Mouse (Mus musculus): ENCODE measurements around the gene Gm10320. TPM values are rescaled to one million over a fixed set of nuclear protein-coding genes. Genes with fewer than 3 reads are reported as not detected.

Gene Gm10320
- 0.69 and 1.3 TPM in 2 replicates for polyA plus RNA-seq (2015; fragmentation: Nextera tagmentation; extraction: Ambion mirVana)

DNA sequence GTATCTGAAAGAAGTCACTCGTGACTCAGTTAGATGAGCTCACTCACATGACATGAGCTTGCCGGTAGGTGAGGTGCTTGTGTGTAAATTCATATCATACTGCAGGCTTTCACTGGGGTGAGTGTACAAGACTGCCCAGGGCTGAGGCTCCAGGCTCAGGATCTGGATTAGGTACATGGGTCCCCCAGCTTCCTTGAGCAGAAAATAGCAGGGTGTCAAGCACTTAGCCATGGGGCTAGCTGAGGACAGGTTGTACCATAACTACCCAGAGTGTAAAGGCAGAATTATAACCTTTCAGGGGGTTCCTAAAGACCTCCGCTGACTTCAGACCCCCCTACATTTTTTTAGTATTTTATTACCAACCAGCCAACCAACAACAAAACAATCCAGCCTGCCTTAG lies at the start of gene Gm10320:
Gene Gm10320 (minus strand): TSS at position 93 of the 400 bp plus-strand sequence.
- no peak for ATAC-seq (ENCODE audit: insufficient read depth)
- WGBS (ENCODE audit: insufficient replicate concordance) = 70% methylated on average over 3 of the region's 3 CpGs

DNA sequence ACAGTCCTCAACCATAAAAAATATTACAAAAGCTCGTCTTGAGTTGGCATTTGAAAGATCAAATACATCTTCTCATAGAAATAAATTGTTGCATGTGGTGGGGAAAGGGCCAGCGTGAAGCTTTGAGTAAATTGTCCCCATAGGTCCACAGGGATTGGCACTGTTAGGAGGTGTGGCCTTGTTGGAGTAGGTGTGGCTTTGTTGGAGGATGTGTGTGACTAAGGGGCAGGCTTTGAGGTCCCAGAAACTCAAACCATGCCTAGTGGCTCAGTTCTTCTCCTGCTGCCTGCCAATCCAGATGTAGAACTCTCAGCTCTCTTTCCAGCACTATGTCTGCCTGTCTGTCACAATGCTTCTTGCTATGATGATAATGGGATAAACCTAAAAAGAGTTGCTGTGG lies 49.8 kb upstream of the Gm10320 start:
- Histone ChIP-seq H3K9me3 (replicated peaks) (no peaks in the 10 kb centered on the region), H3K27me3 (no peaks in the 10 kb centered on the region), H3K27ac (replicated peaks) (no peak overlapping the region), H3K4me3 (replicated peaks) (no peak overlapping the region), H3K4me1 (replicated peaks) (no peaks in the 10 kb centered on the region), H3K9ac (no peak overlapping the region), H3K4me2 (no peak overlapping the region), H3K36me3 (replicated peaks) (no peaks in the 10 kb centered on the region)
- 63% methylated on average over 2 of the region's 2 CpGs for WGBS (ENCODE audit: insufficient replicate concordance)
- ATAC-seq (ENCODE audit: insufficient read depth) = no peak

More for the DNA sequence above, at the start of gene Gm10320:
- Histone ChIP-seq H3K9me3 (replicated peaks) (0 out of 2 replicates have a peak, but pooled peaks cover 3% of the 10 kb centered on the region), H3K4me3 (replicated peaks) (no peak within 1 kb of the TSS), H3K4me1 (replicated peaks) (no peaks in the 10 kb centered on the region), H3K36me3 (replicated peaks) (no peaks in the 10 kb centered on the region), H3K9ac (no peak within 1 kb of the TSS), H3K27ac (replicated peaks) (no peak within 1 kb of the TSS), H3K4me2 (no peak within 1 kb of the TSS), H3K27me3 (no peaks in the 10 kb centered on the region; the same call in 1 of the 2 replicates)

DNA sequence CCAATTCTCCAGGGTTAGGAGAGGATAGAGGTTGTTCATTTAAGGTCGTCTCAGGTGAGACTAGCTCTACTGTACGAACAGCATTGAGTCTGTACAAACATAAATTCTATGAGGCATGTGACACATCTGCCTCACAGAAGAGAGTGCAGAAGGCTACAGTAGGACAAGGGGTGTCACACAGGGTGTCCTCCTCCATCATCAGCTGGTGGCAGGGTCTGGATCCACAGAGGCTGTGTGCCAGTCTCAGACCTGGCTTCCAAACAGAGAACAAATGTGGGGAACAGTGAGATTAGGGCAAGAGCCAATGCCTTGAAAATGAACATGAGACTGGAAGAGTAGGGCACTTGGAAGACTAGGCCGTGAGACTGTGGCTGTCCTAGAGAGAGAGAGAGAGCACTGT lies 48.4 kb upstream of the Gm10320 start:
- H3K4me3 ChIP-seq (replicated peaks) = no peak overlapping the region
- no peak overlapping the region for H3K27ac ChIP-seq (replicated peaks)
- no peak overlapping the region for H3K4me2 ChIP-seq
- no peaks in the 10 kb centered on the region for H3K36me3 ChIP-seq (replicated peaks)
- no peak overlapping the region for H3K9ac ChIP-seq
- no peaks in the 10 kb centered on the region for H3K9me3 ChIP-seq (replicated peaks)
- peaks cover 8% of the 10 kb centered on the region; the same call in 1 of the 2 replicates for H3K27me3 ChIP-seq
- 52% methylated on average over 3 of the region's 3 CpGs for WGBS (ENCODE audit: insufficient replicate concordance)
- no peak for ATAC-seq (ENCODE audit: insufficient read depth)
- H3K4me1 ChIP-seq (replicated peaks) = no peaks in the 10 kb centered on the region

DNA sequence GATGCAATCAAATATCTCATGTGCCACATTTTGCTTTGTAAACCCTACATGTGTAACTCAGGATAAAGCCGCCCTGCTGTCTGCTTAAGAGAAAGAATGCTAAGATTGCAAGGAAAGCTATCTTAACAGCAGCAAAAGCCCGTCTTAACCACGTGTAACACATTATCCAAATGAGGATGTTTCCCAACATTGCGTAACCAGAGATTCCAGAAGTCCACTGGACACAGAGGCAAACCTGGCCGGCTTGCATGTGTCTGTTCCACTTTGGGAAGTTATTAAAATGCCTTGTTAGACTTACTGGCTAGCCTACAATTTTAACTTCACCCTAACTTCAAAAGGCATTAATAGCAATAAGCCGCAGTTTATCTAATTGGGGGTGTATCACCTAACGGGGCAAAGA lies 47.5 kb upstream of the Gm10320 start:
- Histone ChIP-seq H3K9me3 (replicated peaks) (no peaks in the 10 kb centered on the region), H3K4me2 (no peak overlapping the region), H3K27me3 (peaks cover 17% of the 10 kb centered on the region; the same call in 1 of the 2 replicates), H3K4me1 (replicated peaks) (no peaks in the 10 kb centered on the region), H3K4me3 (replicated peaks) (no peak overlapping the region), H3K9ac (no peak overlapping the region), H3K36me3 (replicated peaks) (no peaks in the 10 kb centered on the region), H3K27ac (replicated peaks) (no peak overlapping the region)
- no peak for ATAC-seq (ENCODE audit: insufficient read depth)
- 53% methylated on average over 7 of the region's 7 CpGs for WGBS (ENCODE audit: insufficient replicate concordance)

DNA sequence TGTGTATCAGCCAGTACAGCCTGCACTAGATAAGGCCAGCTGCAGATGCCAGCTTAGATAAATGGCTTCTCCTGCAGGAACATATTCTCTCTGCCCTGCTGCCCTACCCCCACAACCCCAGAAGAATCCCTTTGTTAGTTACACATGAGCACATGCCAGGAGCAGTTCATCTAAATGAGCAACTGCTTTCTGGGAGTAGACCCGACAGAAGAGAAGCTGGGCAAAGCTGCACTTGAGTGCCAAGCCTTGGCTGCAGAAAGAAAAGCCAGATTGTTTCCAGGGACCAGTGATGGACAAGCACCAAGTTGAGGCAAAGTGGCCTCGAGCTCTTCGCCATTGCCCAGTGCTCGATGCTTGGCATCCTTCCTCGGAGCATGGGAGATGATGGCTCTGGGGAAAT lies 46.8 kb upstream of the Gm10320 start:
- H3K27me3 ChIP-seq = peaks cover 20% of the 10 kb centered on the region; the same call in 1 of the 2 replicates
- H3K9me3 ChIP-seq (replicated peaks) = no peaks in the 10 kb centered on the region
- H3K4me1 ChIP-seq (replicated peaks) = no peaks in the 10 kb centered on the region
- no peak overlapping the region for H3K27ac ChIP-seq (replicated peaks)
- no peak overlapping the region for H3K4me2 ChIP-seq
- ATAC-seq (ENCODE audit: insufficient read depth) = no peak
- 52% methylated on average over 5 of the region's 5 CpGs for WGBS (ENCODE audit: insufficient replicate concordance)
- no peak overlapping the region for H3K4me3 ChIP-seq (replicated peaks)
- no peaks in the 10 kb centered on the region for H3K36me3 ChIP-seq (replicated peaks)
- no peak overlapping the region for H3K9ac ChIP-seq

DNA sequence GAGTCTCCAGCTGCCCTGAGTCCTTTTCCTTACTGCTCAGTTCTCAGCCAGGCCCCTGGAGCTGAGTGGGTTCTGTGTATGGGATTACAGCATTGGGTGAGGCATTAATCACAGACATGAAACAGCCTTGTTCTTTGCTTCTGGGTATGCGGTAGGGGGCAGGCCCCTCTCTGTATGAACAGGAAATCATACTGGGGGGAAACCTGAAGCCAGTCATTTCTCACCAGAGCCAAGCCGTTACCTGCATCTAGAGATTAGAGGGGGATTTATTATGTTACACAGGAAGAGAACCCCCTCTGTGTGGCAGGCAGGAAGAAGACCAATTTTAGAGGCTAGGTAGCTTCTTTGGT lies 43.1 kb upstream of the Gm10320 start:
- peaks cover 24% of the 10 kb centered on the region; the same call in 1 of the 2 replicates for H3K27me3 ChIP-seq
- 31% methylated on average over 2 of the region's 2 CpGs for WGBS (ENCODE audit: insufficient replicate concordance)
- H3K27ac ChIP-seq (replicated peaks) = no peak overlapping the region
- no peak for ATAC-seq (ENCODE audit: insufficient read depth)
- no peak overlapping the region for H3K4me2 ChIP-seq
- H3K36me3 ChIP-seq (replicated peaks) = no peaks in the 10 kb centered on the region
- no peaks in the 10 kb centered on the region for H3K9me3 ChIP-seq (replicated peaks)
- H3K4me1 ChIP-seq (replicated peaks) = no peaks in the 10 kb centered on the region
- H3K9ac ChIP-seq = no peak overlapping the region
- no peak overlapping the region for H3K4me3 ChIP-seq (replicated peaks)

DNA sequence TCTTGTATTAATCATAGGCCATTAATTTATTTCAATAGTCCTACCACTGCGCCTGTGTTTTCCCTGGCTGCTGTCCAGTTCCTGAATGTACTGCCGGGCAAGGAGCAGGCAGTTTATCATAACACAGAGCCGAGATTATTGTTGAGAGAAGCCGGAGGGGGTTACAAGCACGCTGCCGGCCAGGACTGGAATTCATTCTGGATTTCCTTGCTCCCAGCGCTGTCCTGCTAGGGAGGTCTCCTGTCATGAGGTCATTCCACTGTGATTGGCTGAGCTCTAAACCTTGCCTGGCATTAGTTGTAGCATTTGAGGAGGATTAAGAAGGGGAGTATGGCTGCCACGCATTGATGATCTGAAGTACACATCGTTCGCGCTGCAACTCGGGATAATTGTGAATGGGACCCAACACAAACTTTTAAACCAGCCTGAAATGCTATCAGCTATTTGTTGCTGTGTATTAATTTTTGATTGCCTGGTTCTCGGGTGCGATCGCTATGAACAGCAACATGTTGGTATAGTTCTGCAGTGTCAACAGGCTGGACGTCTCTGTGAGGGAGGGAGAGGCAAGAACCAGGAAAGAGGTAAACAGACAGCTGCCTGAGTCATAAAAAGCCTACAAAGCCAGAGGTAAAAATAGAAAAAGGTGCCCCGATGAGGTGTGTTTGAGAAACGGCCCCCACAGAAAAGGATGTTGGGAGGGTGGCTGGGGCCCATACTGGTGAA lies 42.5 kb upstream of the Gm10320 start:
- Histone ChIP-seq H3K9ac (no peak overlapping the region), H3K4me2 (no peak overlapping the region), H3K9me3 (replicated peaks) (no peaks in the 10 kb centered on the region), H3K27me3 (peaks cover 24% of the 10 kb centered on the region; the same call in 1 of the 2 replicates), H3K4me1 (replicated peaks) (no peaks in the 10 kb centered on the region), H3K4me3 (replicated peaks) (no peak overlapping the region), H3K36me3 (replicated peaks) (no peaks in the 10 kb centered on the region), H3K27ac (replicated peaks) (no peak overlapping the region)
- whole genome bisulfite sequencing (ENCODE audit: insufficient replicate concordance) = 36% methylated on average over 18 of the region's 18 CpGs
- ATAC-seq (ENCODE audit: insufficient read depth) = no peak

DNA sequence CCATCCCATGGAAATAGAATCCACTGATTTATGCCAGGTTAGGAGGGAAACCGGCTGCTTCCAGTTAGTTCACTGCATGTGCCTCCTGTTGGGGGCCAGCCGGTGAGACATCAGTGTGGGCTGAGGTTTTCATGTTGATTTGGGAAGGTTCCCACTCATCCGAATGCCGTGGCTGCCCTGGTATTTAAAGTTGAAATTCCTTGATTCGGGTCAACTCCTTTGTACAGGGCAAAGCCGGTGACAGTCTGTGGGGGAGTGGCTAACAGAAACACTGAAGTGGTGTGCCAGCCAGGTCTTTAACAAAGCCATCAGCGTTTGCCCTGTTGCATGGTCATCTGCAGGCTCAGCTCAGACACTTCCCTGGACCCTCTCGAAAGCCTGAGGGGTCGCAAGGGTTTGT lies 41.6 kb upstream of the Gm10320 start:
- Histone ChIP-seq H3K4me2 (no peak overlapping the region), H3K36me3 (replicated peaks) (no peaks in the 10 kb centered on the region), H3K4me3 (replicated peaks) (no peak overlapping the region), H3K4me1 (replicated peaks) (no peaks in the 10 kb centered on the region), H3K27me3 (peaks cover 24% of the 10 kb centered on the region; the same call in 1 of the 2 replicates), H3K9ac (no peak overlapping the region), H3K27ac (replicated peaks) (no peak overlapping the region), H3K9me3 (replicated peaks) (no peaks in the 10 kb centered on the region)
- no peak for ATAC-seq (ENCODE audit: insufficient read depth)
- 51% methylated on average over 9 of the region's 9 CpGs for WGBS (ENCODE audit: insufficient replicate concordance)

DNA sequence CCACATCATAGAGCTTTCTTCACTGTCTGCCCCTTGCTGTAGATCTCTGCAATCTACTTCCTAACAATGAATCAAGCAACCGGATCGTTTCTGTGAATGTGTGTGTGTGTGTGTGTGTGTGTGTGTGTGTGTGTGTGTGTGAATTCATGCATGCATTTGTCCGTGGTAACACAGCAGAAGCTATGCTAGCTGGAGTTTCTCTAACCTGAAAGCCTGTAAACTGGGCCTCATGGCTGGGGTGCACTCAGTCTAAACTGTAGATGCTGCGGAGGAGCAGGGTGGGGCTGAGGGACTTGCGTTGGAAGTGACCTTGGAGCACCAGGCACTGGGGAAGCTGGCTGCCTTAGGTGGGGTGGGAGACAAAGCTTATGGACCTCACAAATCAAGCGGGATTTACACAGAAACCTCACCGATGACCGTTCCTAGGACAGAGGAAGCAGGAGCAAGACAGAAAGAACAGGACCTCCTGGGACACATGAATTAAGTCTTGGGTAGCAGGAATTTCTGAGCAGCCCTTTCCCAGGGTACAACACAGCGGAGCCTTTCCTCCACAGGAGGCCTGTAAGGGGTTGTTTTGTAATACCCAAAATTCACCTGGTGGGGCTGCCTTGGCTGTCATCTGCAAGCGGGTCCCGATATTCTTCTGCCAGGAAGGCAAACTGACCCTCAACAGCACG lies 41.0 kb upstream of the Gm10320 start:
- no peak overlapping the region for H3K9ac ChIP-seq
- H3K36me3 ChIP-seq (replicated peaks) = no peaks in the 10 kb centered on the region
- H3K4me1 ChIP-seq (replicated peaks) = no peaks in the 10 kb centered on the region
- no peaks in the 10 kb centered on the region for H3K9me3 ChIP-seq (replicated peaks)
- no peak overlapping the region for H3K4me3 ChIP-seq (replicated peaks)
- H3K4me2 ChIP-seq = no peak overlapping the region
- WGBS (ENCODE audit: insufficient replicate concordance) = 50% methylated on average over 12 of the region's 12 CpGs
- peaks cover 24% of the 10 kb centered on the region; the same call in 1 of the 2 replicates for H3K27me3 ChIP-seq
- no peak overlapping the region for H3K27ac ChIP-seq (replicated peaks)
- ATAC-seq (ENCODE audit: insufficient read depth) = no peak

DNA sequence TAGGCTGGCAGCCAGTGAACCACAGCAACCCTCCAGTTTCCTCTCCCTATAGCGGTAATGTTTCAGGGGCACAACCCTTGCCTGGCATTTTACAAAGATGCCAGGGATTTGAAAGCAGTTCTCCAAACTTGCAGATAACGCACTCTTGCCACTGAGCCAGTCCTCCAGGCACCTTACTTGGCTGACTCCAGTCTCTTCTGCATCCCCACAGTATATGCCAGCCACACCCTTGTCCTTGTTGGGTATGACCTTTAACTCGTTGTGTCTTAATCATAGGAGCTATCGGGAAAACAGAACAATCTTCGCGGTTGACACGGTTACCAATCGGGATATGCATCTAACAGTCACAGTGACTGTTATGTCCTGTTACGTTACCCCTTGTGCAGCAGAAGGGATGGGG lies 40.2 kb upstream of the Gm10320 start:
- Histone ChIP-seq H3K4me2 (no peak overlapping the region), H3K27me3 (peaks cover 24% of the 10 kb centered on the region; the same call in 1 of the 2 replicates), H3K9me3 (replicated peaks) (no peaks in the 10 kb centered on the region), H3K9ac (no peak overlapping the region), H3K27ac (replicated peaks) (no peak overlapping the region), H3K4me3 (replicated peaks) (no peak overlapping the region), H3K36me3 (replicated peaks) (no peaks in the 10 kb centered on the region), H3K4me1 (replicated peaks) (no peaks in the 10 kb centered on the region)
- WGBS (ENCODE audit: insufficient replicate concordance) = 83% methylated on average over 9 of the region's 9 CpGs
- ATAC-seq (ENCODE audit: insufficient read depth) = no peak

DNA sequence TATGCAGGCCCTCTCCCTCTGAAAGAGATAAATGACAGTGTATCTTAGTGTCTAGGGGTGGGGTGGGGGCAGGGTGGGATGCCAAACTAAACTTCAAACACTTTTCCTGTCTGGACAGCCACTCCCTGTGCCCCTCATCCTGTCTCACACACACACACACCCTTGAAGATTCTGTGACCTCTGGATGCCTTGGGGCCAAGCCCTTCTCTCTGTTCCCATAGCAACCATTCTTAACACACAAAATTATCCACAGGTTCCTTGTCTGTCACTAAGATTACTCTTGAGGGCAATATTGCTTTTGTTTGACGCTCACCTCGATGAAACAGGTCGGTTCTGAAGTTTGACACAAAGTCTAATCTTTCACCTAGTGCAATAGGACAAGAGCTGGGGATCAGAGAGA lies 39.5 kb upstream of the Gm10320 start:
- Histone ChIP-seq H3K4me2 (no peak overlapping the region), H3K27me3 (peaks cover 24% of the 10 kb centered on the region; the same call in 1 of the 2 replicates), H3K9me3 (replicated peaks) (no peaks in the 10 kb centered on the region), H3K27ac (replicated peaks) (no peak overlapping the region), H3K4me1 (replicated peaks) (no peaks in the 10 kb centered on the region), H3K36me3 (replicated peaks) (no peaks in the 10 kb centered on the region), H3K4me3 (replicated peaks) (no peak overlapping the region), H3K9ac (no peak overlapping the region)
- no peak for ATAC-seq (ENCODE audit: insufficient read depth)
- WGBS (ENCODE audit: insufficient replicate concordance) = 62% methylated on average over 3 of the region's 3 CpGs
